Mouse (Mus musculus) hindbrain, embryonic 14.5 days (tissue): Measurements from ENCODE around the gene Rad23b. TPM values are rescaled to one million over a fixed set of nuclear protein-coding genes. Genes with fewer than 3 reads are reported as not detected.
A peak's percentile ranks its signal among the peaks of the same experiment; 100 is the strongest.

ENCODE experiments used
- ATAC-seq: fragments of 200-750 bp; cut with Nextera tagmentation; 2 replicates; pipeline ENCODE4 v1.8.0; 2017; ENCODE audit warnings: moderate number of reproducible peaks, mild to moderate bottlenecking, moderate TSS enrichment, moderate library complexity; ENCODE audit not compliant: low FRiP score
- DNase-seq: peaks from one replicate; pipeline ENCODE4 v3.0.0-alpha.2; 2015; ENCODE audit warnings: low spot score
- H3K27ac ChIP-seq: fragments of 300-500 bp; sonication (generic); 2 replicates; pipeline ENCODE4 v1.5.1; 2014; ENCODE audit warnings: mild to moderate bottlenecking, moderate library complexity
- H3K27me3 ChIP-seq: fragments of 300-500 bp; sonication (generic); 2 replicates; pipeline ENCODE4 v1.6.1; 2014; ENCODE audit warnings: mild to moderate bottlenecking, low read length, mixed read lengths; ENCODE audit not compliant: control insufficient read depth, insufficient read depth
- H3K36me3 ChIP-seq: fragments of 300-500 bp; sonication (generic); replicated peaks from 2 replicates; pipeline ENCODE4 v1.6.1; 2014; ENCODE audit not compliant: control insufficient read depth, insufficient read depth
- H3K4me1 ChIP-seq: fragments of 300-500 bp; sonication (generic); replicated peaks from 2 replicates; pipeline ENCODE4 v1.6.1; 2014; ENCODE audit warnings: antibody characterized with exemption, low read length, mixed read lengths; ENCODE audit not compliant: control insufficient read depth, insufficient read depth
- H3K4me2 ChIP-seq: fragments of 300-500 bp; sonication (generic); replicated peaks from 2 replicates; pipeline ENCODE4 v1.6.1; 2014; ENCODE audit warnings: mild to moderate bottlenecking, moderate library complexity
- H3K4me3 ChIP-seq: fragments of 300-500 bp; sonication (generic); replicated peaks from 2 replicates; pipeline ENCODE4 v1.5.1; 2014; ENCODE audit warnings: mild to moderate bottlenecking, low read length
- H3K9ac ChIP-seq: fragments of 300-500 bp; sonication (generic); 2 replicates; pipeline ENCODE4 v1.6.1; 2014
- H3K9me3 ChIP-seq: fragments of 300-500 bp; sonication (generic); 2 replicates; pipeline ENCODE4 v1.6.1; 2016; ENCODE audit warnings: low read length; ENCODE audit not compliant: control insufficient read depth
- WGBS: fragments of 180-500 bp; shearing (Covaris S2); extraction: QIAGEN DNeasy Blood & Tissue Kit; methylation state at CpG from one replicate; pipeline ENCODE4 v1.1.7; 2014; 5-methylcytosine and 5-hydroxymethylcytosine counted together
- polyA plus RNA-seq: library from polyadenylated mRNA; unstranded; fragments of >200 nt; fragmentation: Nextera tagmentation; extraction: Ambion mirVana; gene quantifications from 2 replicates; pipeline ENCODE4 v1.2.1, GENCODE M21; 2014

Rad23b gene
- polyA plus RNA-seq, 1 experiment from 2014 or later = 80.9 TPM

- no peaks in the 10 kb centered on the region for H3K4me1 ChIP-seq
- no peak for DNase-seq
- H3K27me3 ChIP-seq = no peaks in the 10 kb centered on the region
- H3K4me3 ChIP-seq = no peak overlapping the region
- no peak overlapping the region for H3K27ac ChIP-seq
- no peak for ATAC-seq
- 88% methylated on average over 8 of the region's 8 CpGs for WGBS
- H3K36me3 ChIP-seq = no peaks in the 10 kb centered on the region
- no peaks in the 10 kb centered on the region for H3K9me3 ChIP-seq
- H3K9ac ChIP-seq = no peak overlapping the region
- H3K4me2 ChIP-seq = no peak overlapping the region
These were observed 20.1 kb upstream of the Rad23b start for GRCm38 (mm10) chr4:55329621-55330346.

- Histone ChIP-seq H3K9me3 (no peaks in the 10 kb centered on the region), H3K27me3 (no peaks in the 10 kb centered on the region), H3K4me2 (no peak overlapping the region), H3K4me3 (no peak overlapping the region), H3K9ac (no peak overlapping the region), H3K36me3 (no peaks in the 10 kb centered on the region), H3K4me1 (no peaks in the 10 kb centered on the region), H3K27ac (no peak overlapping the region)
- DNase-seq = no peak
- no peak for ATAC-seq
- 76% methylated on average over 5 of the region's 5 CpGs for WGBS
These were observed 14.6 kb upstream of the Rad23b start for GRCm38 (mm10) chr4:55335030-55335770.

GRCm38 (mm10) chr4:55338905-55339304, 10.9 kb upstream of the Rad23b start:
- no peaks in the 10 kb centered on the region for H3K9me3 ChIP-seq
- ATAC-seq = no peak
- no peak overlapping the region for H3K27ac ChIP-seq
- no peak overlapping the region for H3K9ac ChIP-seq
- no peaks in the 10 kb centered on the region for H3K4me1 ChIP-seq
- H3K36me3 ChIP-seq = no peaks in the 10 kb centered on the region
- 84% methylated on average over 1 of the region's 1 CpGs for WGBS
- H3K27me3 ChIP-seq = no peaks in the 10 kb centered on the region
- H3K4me2 ChIP-seq = no peak overlapping the region
- DNase-seq = no peak
- H3K4me3 ChIP-seq = no peak overlapping the region

GRCm38 (mm10) chr4:55339388-55339787, 10.5 kb upstream of the Rad23b start:
- Histone ChIP-seq H3K27ac (no peak overlapping the region), H3K27me3 (no peaks in the 10 kb centered on the region), H3K9me3 (no peaks in the 10 kb centered on the region), H3K4me2 (no peak overlapping the region), H3K4me3 (no peak overlapping the region), H3K4me1 (no peaks in the 10 kb centered on the region), H3K9ac (no peak overlapping the region), H3K36me3 (no peaks in the 10 kb centered on the region)
- DNase-seq (no peak), ATAC-seq (no peak)
- WGBS = 84% methylated on average over 4 of the region's 4 CpGs

- Histone ChIP-seq H3K4me2 (no peak overlapping the region), H3K9ac (no peak overlapping the region), H3K4me1 (no peaks in the 10 kb centered on the region), H3K27ac (no peak overlapping the region), H3K9me3 (no peaks in the 10 kb centered on the region), H3K4me3 (no peak overlapping the region), H3K36me3 (no peaks in the 10 kb centered on the region), H3K27me3 (no peaks in the 10 kb centered on the region)
- ATAC-seq (no peak), DNase-seq (no peak)
- 96% methylated on average over 1 of the region's 1 CpGs for WGBS
These were observed 8.0 kb upstream of the Rad23b start for GRCm38 (mm10) chr4:55341797-55342196.

GRCm38 (mm10) chr4:55342602-55343001, 7.2 kb upstream of the Rad23b start:
- no peak for DNase-seq
- Histone ChIP-seq H3K27me3 (no peaks in the 10 kb centered on the region), H3K27ac (no peak overlapping the region), H3K4me1 (no peaks in the 10 kb centered on the region), H3K9ac (no peak overlapping the region), H3K4me3 (no peak overlapping the region), H3K36me3 (no peaks in the 10 kb centered on the region), H3K4me2 (no peak overlapping the region), H3K9me3 (no peaks in the 10 kb centered on the region)
- WGBS = 95% methylated on average over 5 of the region's 5 CpGs
- ATAC-seq = no peak

GRCm38 (mm10) chr4:55343287-55343686, 6.6 kb upstream of the Rad23b start:
- H3K4me1 ChIP-seq = no peaks in the 10 kb centered on the region
- H3K9me3 ChIP-seq = no peaks in the 10 kb centered on the region
- H3K4me3 ChIP-seq = no peak overlapping the region
- DNase-seq (no peak), ATAC-seq (no peak)
- WGBS = 96% methylated on average over 3 of the region's 3 CpGs
- H3K36me3 ChIP-seq = no peaks in the 10 kb centered on the region
- H3K4me2 ChIP-seq = no peak overlapping the region
- no peak overlapping the region for H3K9ac ChIP-seq
- H3K27me3 ChIP-seq = no peaks in the 10 kb centered on the region
- no peak overlapping the region for H3K27ac ChIP-seq

GRCm38 (mm10) chr4:55348759-55349451, 938 bp upstream of the Rad23b start:
- DNase-seq (no peak), ATAC-seq (no peak)
- Histone ChIP-seq H3K4me1 (peaks cover 21% of the 10 kb centered on the region), H3K9ac (peak overlapping the region; percentile 66), H3K4me3 (peak overlapping the region; percentile 98), H3K27ac (peak overlapping the region; percentile 90), H3K36me3 (peaks cover 4% of the 10 kb centered on the region; the same call in 1 of the 2 replicates), H3K4me2 (peak overlapping the region; percentile 90), H3K9me3 (no peaks in the 10 kb centered on the region), H3K27me3 (no peaks in the 10 kb centered on the region)
- 9% methylated on average over 12 of the region's 12 CpGs for WGBS

GRCm38 (mm10) chr4:55350219-55350931, 532 bp downstream of the Rad23b start:
- Histone ChIP-seq H3K27ac (peak overlapping the region; percentile 94), H3K9me3 (no peaks in the 10 kb centered on the region), H3K9ac (peak overlapping the region; percentile 97), H3K4me3 (peak overlapping the region; percentile 98), H3K36me3 (peaks cover 4% of the 10 kb centered on the region; the same call in 1 of the 2 replicates), H3K27me3 (no peaks in the 10 kb centered on the region), H3K4me1 (peaks cover 26% of the 10 kb centered on the region), H3K4me2 (peak overlapping the region; percentile 90)
- WGBS = under 1% methylated on average over 62 of the region's 66 CpGs
- ATAC-seq = peak; percentile 62
- DNase-seq = peak; percentile 44
